Mouse (Mus musculus) stomach, postnatal 0 days (tissue): ENCODE measurements around the gene Sod1. TPM values are rescaled to one million over a fixed set of nuclear protein-coding genes. Genes with fewer than 3 reads are reported as not detected.

Experiments used
- ATAC-seq: fragments of 200-750 bp; cut with Nextera tagmentation; 2 replicates; pipeline ENCODE4 v1.8.0; 2017; ENCODE audit not compliant: low FRiP score, low TSS enrichment
- DNase-seq: peaks from one replicate; pipeline ENCODE4 v3.0.0-alpha.2; 2016; ENCODE audit warnings: low spot score
- H3K27ac ChIP-seq: fragments of 300-500 bp; sonication (generic); replicated peaks from 2 replicates; pipeline ENCODE4 v1.5.1; 2014; ENCODE audit warnings: mild to moderate bottlenecking, control low read depth
- H3K27me3 ChIP-seq: fragments of 300-500 bp; sonication (generic); 2 replicates; pipeline ENCODE4 v1.6.1; 2014; ENCODE audit warnings: low read length; ENCODE audit not compliant: control insufficient read depth, insufficient read depth
- H3K36me3 ChIP-seq: fragments of 300-500 bp; sonication (generic); 2 replicates; pipeline ENCODE4 v1.6.1; 2014; ENCODE audit warnings: low read length, mixed read lengths; ENCODE audit not compliant: control insufficient read depth, insufficient read depth
- H3K4me1 ChIP-seq: fragments of 300-500 bp; sonication (generic); replicated peaks from 2 replicates; pipeline ENCODE4 v1.6.1; 2014; ENCODE audit warnings: antibody characterized with exemption; ENCODE audit not compliant: control insufficient read depth, insufficient read depth
- H3K4me2 ChIP-seq: fragments of 300-500 bp; sonication (generic); replicated peaks from 2 replicates; pipeline ENCODE4 v1.6.1; 2014; ENCODE audit warnings: low read depth, mild to moderate bottlenecking, control low read depth, moderate library complexity
- H3K4me3 ChIP-seq: fragments of 300-500 bp; sonication (generic); 2 replicates; pipeline ENCODE4 v1.5.1; 2014; ENCODE audit warnings: low read depth, low read length, control low read depth
- H3K9ac ChIP-seq: fragments of 300-500 bp; sonication (generic); 2 replicates; pipeline ENCODE4 v1.6.1; 2014; ENCODE audit warnings: mild to moderate bottlenecking, low read length, control low read depth, mixed read lengths
- H3K9me3 ChIP-seq: fragments of 300-500 bp; sonication (generic); 2 replicates; pipeline ENCODE4 v1.6.1; 2016; ENCODE audit warnings: low read length; ENCODE audit not compliant: control insufficient read depth
- CTCF ChIP-seq: IDR thresholded peaks from 2 replicates; pipeline ENCODE4 v1.5.1; 2016; ENCODE audit warnings: antibody characterized with exemption, low read depth, mild to moderate bottlenecking, moderate library complexity
- EP300 ChIP-seq: optimal IDR thresholded peaks from 2 replicates; pipeline ENCODE3; 2016; ENCODE audit warnings: antibody characterized with exemption
- WGBS: fragments of 180-500 bp; shearing (Covaris S2); extraction: QIAGEN DNeasy Blood & Tissue Kit; methylation state at CpG from one replicate; pipeline ENCODE4 v1.1.7; 2014; 5-methylcytosine and 5-hydroxymethylcytosine counted together
- polyA plus RNA-seq: library from polyadenylated mRNA; unstranded; fragments of >200 nt; fragmentation: Nextera tagmentation; extraction: Ambion mirVana; gene quantifications from 2 replicates; pipeline ENCODE4 v1.2.1, GENCODE M21; 2015

The Sod1 gene
- polyA plus RNA-seq, 1 experiment from 2014 or later: 1,141 TPM

- TF ChIP-seq CTCF: no peak
- no peak for TF ChIP-seq EP300
- H3K4me3 ChIP-seq: no peak overlapping the region
- peaks cover 23% of the 10 kb centered on the region for H3K36me3 ChIP-seq
- no peak overlapping the region for H3K27ac ChIP-seq
- H3K4me2 ChIP-seq: no peak overlapping the region
- no peaks in the 10 kb centered on the region for H3K9me3 ChIP-seq
- no peaks in the 10 kb centered on the region for H3K27me3 ChIP-seq
- 88% methylated on average over 2 of the region's 2 CpGs for WGBS
- ATAC-seq (no peak), DNase-seq (no peak)
- H3K9ac ChIP-seq: no peak overlapping the region
- no peaks in the 10 kb centered on the region for H3K4me1 ChIP-seq
Measured at GRCm38 (mm10) chr16:90252521-90252920, 32.0 kb downstream of the Sod1 start.

GRCm38 (mm10) chr16:90258950-90259349, 38.4 kb downstream of the Sod1 start:
- Histone ChIP-seq H3K4me1 (no peaks in the 10 kb centered on the region), H3K9me3 (no peaks in the 10 kb centered on the region), H3K9ac (no peak overlapping the region), H3K36me3 (peaks cover 9% of the 10 kb centered on the region; the same call in 1 of the 2 replicates), H3K27ac (no peak overlapping the region), H3K4me2 (no peak overlapping the region), H3K27me3 (no peaks in the 10 kb centered on the region), H3K4me3 (no peak overlapping the region)
- ATAC-seq (no peak), DNase-seq (no peak)
- 77% methylated on average over 7 of the region's 7 CpGs for WGBS
- TF ChIP-seq CTCF (no peak), EP300 (no peak)

- Histone ChIP-seq H3K27me3 (no peaks in the 10 kb centered on the region), H3K4me1 (no peaks in the 10 kb centered on the region), H3K9ac (no peak overlapping the region), H3K9me3 (no peaks in the 10 kb centered on the region), H3K4me2 (no peak overlapping the region), H3K36me3 (peaks cover 9% of the 10 kb centered on the region; the same call in 1 of the 2 replicates), H3K27ac (no peak overlapping the region), H3K4me3 (no peak overlapping the region)
- TF ChIP-seq CTCF (no peak), EP300 (no peak)
- ATAC-seq: no peak
- no peak for DNase-seq
- 78% methylated on average over 5 of the region's 5 CpGs for WGBS
Measured at GRCm38 (mm10) chr16:90259623-90260022, 39.1 kb downstream of the Sod1 start.

GRCm38 (mm10) chr16:90260097-90260496, 39.5 kb downstream of the Sod1 start:
- H3K9ac ChIP-seq: no peak overlapping the region
- no peak for TF ChIP-seq CTCF
- TF ChIP-seq EP300: no peak
- H3K27me3 ChIP-seq: no peaks in the 10 kb centered on the region
- no peak overlapping the region for H3K27ac ChIP-seq
- H3K4me2 ChIP-seq: no peak overlapping the region
- WGBS: 62% methylated on average over 4 of the region's 4 CpGs
- no peaks in the 10 kb centered on the region for H3K9me3 ChIP-seq
- ATAC-seq (no peak), DNase-seq (no peak)
- H3K36me3 ChIP-seq: peaks cover 9% of the 10 kb centered on the region; the same call in 1 of the 2 replicates
- H3K4me3 ChIP-seq: no peak overlapping the region
- H3K4me1 ChIP-seq: no peaks in the 10 kb centered on the region

- no peak for DNase-seq
- Histone ChIP-seq H3K9ac (no peak overlapping the region), H3K27ac (no peak overlapping the region), H3K9me3 (no peaks in the 10 kb centered on the region), H3K36me3 (peaks cover 5% of the 10 kb centered on the region; the same call in 1 of the 2 replicates), H3K4me1 (no peaks in the 10 kb centered on the region), H3K27me3 (no peaks in the 10 kb centered on the region), H3K4me3 (no peak overlapping the region), H3K4me2 (no peak overlapping the region)
- WGBS: 96% methylated on average over 2 of the region's 2 CpGs
- no peak for ATAC-seq
- TF ChIP-seq EP300: no peak
- no peak for TF ChIP-seq CTCF
Measured at GRCm38 (mm10) chr16:90261791-90262190, 41.2 kb downstream of the Sod1 start.

GRCm38 (mm10) chr16:90264021-90264420, 43.5 kb downstream of the Sod1 start:
- DNase-seq: no peak
- WGBS: 54% methylated on average over 5 of the region's 5 CpGs
- H3K9me3 ChIP-seq: no peaks in the 10 kb centered on the region
- H3K4me2 ChIP-seq: no peak overlapping the region
- no peak for ATAC-seq
- no peaks in the 10 kb centered on the region for H3K36me3 ChIP-seq
- H3K4me3 ChIP-seq: no peak overlapping the region
- H3K4me1 ChIP-seq: no peaks in the 10 kb centered on the region
- no peak overlapping the region for H3K27ac ChIP-seq
- H3K9ac ChIP-seq: no peak overlapping the region
- H3K27me3 ChIP-seq: no peaks in the 10 kb centered on the region
- TF ChIP-seq CTCF: no peak
- TF ChIP-seq EP300: no peak
